9 mouse cellular contexts compared by ENCODE assay signal in the genomic region with DNA sequence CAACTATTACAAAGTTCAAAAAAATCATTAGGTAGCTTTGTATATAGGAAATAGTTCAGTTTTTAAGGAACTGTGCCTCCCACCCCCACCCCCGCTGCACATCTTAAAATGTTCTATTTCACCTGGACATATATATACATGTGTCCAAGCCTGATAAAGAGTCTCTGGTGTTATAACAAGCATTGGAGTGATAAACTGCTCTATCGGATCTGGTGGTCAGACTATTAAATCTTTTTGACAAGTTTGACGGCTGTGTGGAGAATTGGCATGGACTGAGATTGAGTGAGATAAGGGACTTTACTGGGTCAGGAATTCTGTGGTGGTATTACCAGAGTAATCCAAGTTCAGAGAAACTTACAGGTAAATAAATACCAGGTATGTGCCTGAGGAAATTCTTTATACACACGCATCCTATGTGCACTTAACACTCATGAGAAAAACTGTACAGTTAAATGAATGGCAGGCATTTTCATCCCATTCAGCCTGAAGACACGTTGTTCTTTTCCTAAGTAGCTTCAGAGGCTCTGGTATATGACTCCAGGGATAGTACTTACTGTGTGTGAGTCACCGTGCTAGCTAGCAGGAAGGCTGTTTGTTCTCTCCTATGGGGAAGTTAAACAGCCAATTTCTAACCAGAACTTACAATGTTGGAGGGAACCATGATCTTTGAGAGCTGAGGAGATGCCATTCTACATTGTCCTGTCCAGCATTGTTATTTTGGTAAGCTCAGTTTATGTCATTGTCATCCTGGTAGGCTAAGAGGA. TPM values are rescaled to one million over a fixed set of nuclear protein-coding genes. Genes with fewer than 3 reads are reported as not detected.
DNase-seq lines count a peak whose midpoint lies in the region; ATAC-seq and TF ChIP-seq lines count a peak whose summit lies in the region.
"Had no signal": no experiment of that assay in that cellular context is flagged by ENCODE, and none has a peak within 500 bp of the region (broad histone marks: within the 10 kb centered on the region; RNA-seq: fewer than 3 reads in every experiment).

No protein-coding gene starts in this region.

- peak overlapping the region; percentile 99; the same call in 1 of the 2 replicates for H3K9ac ChIP-seq in intestine, embryonic 15.5 days

- H3K9me3 ChIP-seq in intestine, embryonic 15.5 days: no peaks in the 10 kb centered on the region

- no peak for ATAC-seq in intestine, embryonic 15.5 days

- WGBS in intestine, embryonic 15.5 days: 34% methylated on average over 6 of the region's 6 CpGs

- H3K36me3 ChIP-seq in intestine, embryonic 15.5 days: no peaks in the 10 kb centered on the region
- H3K36me3 ChIP-seq in myocyte (ENCODE audit: control insufficient read depth, insufficient read depth): no peaks in the 10 kb centered on the region

- TF ChIP-seq POLR2A in cortical plate, adult 2 months (IDR thresholded peaks at IDR 0.05; ENCODE audit: extremely low read depth, insufficient read depth, low read length): no peak
- no peak for TF ChIP-seq POLR2A in myocyte (IDR thresholded peaks at IDR 0.05; ENCODE audit: insufficient read length, low read depth)

- H3K27me3 ChIP-seq in intestine, embryonic 15.5 days (replicated peaks): no peaks in the 10 kb centered on the region
- H3K27me3 ChIP-seq in myocyte (ENCODE audit: control insufficient read depth, insufficient read depth, insufficient read length): peaks cover 3% of the 10 kb centered on the region

- no peak for DNase-seq in layer of hippocampus, adult 2 months (ENCODE audit: low spot score in 2 of 2)
- no peak for DNase-seq in layer of hippocampus, adult 11-12 months (ENCODE audit: low spot score)
- no peak for DNase-seq in gastrocnemius, postnatal 10 days
- DNase-seq in adrenal gland, postnatal 25 days: no peak
- no peak for DNase-seq in ovary, adult 18-20 months (ENCODE audit: low spot score)

- peak overlapping the region; percentile 52 for H3K4me2 ChIP-seq in intestine, embryonic 15.5 days (replicated peaks)
- H3K4me2 ChIP-seq in myocyte (ENCODE audit: low read depth): peak overlapping the region; percentile 95

- H3K4me1 ChIP-seq in cortical plate, adult 2 months (ENCODE audit: control insufficient read depth, insufficient read depth, low read length): peaks cover 6% of the 10 kb centered on the region
- H3K4me1 ChIP-seq in intestine, embryonic 15.5 days (replicated peaks): peaks cover 17% of the 10 kb centered on the region

- H3ac ChIP-seq in myocyte (ENCODE audit: control insufficient read depth, insufficient read length): peak overlapping the region; percentile 75

- no peak for TF ChIP-seq CTCF in layer of hippocampus, adult 2 months (conservative IDR thresholded peaks at IDR 0.05)
- TF ChIP-seq CTCF in cortical plate, adult 2 months (IDR thresholded peaks at IDR 0.05; ENCODE audit: extremely low read depth, insufficient read depth, low read length): no peak

- peak overlapping the region; percentile 68 for H3K4me3 ChIP-seq in layer of hippocampus, adult 2 months
- H3K4me3 ChIP-seq in cortical plate, adult 2 months (ENCODE audit: insufficient read depth, low read length): peak overlapping the region; percentile 56; the same call in 1 of the 2 replicates
- peak overlapping the region; percentile 98 for H3K4me3 ChIP-seq in intestine, embryonic 15.5 days (replicated peaks)
- H3K4me3 ChIP-seq in myocyte: peak overlapping the region; percentile 79

- peaks cover 62% of the 10 kb centered on the region for H3K79me2 ChIP-seq in myocyte (ENCODE audit: control insufficient read depth, insufficient read depth)

- H3K27ac ChIP-seq in layer of hippocampus, adult 2 months: no peak overlapping the region
- no peak overlapping the region for H3K27ac ChIP-seq in cortical plate, adult 2 months (ENCODE audit: insufficient read depth, low read length)
- H3K27ac ChIP-seq in intestine, embryonic 15.5 days: peak overlapping the region; percentile 6; the same call in 1 of the 2 replicates

TF ChIP-seq in myocyte, 11 proteins besides CTCF, POLR2A, EP300 and RAD21:
- TF ChIP-seq TCF12 (IDR thresholded peaks at IDR 0.05; ENCODE audit: insufficient read depth, poor library complexity, severe bottlenecking): no peak
- no peak for TF ChIP-seq E2F4 (IDR thresholded peaks at IDR 0.05; ENCODE audit: insufficient read depth)
- TF ChIP-seq MYOG (IDR thresholded peaks at IDR 0.05; ENCODE audit: control insufficient read depth in 1 of 3, insufficient read depth in 1 of 3, insufficient read length in 2 of 3, low read depth in 2 of 3): no peak
- no peak for TF ChIP-seq MAX (IDR thresholded peaks at IDR 0.05; ENCODE audit: low read depth)
- TF ChIP-seq REST (IDR thresholded peaks at IDR 0.05; ENCODE audit: insufficient read depth, insufficient read length): no peak
- no peak for TF ChIP-seq TCF3 (IDR thresholded peaks at IDR 0.05; ENCODE audit: insufficient read length, low read depth)
- no peak for TF ChIP-seq POLR2AphosphoS2 (IDR thresholded peaks at IDR 0.05; ENCODE audit: insufficient read length, low read depth)
- TF ChIP-seq SRF (IDR thresholded peaks at IDR 0.05; ENCODE audit: control insufficient read depth, insufficient read length, low read depth): no peak
- TF ChIP-seq MYOD1 (IDR thresholded peaks at IDR 0.05; ENCODE audit: control insufficient read depth in 1 of 3, insufficient read length in 2 of 3, low read depth in 2 of 3): no peak
- TF ChIP-seq CEBPB (IDR thresholded peaks at IDR 0.05; ENCODE audit: insufficient read depth, poor library complexity, severe bottlenecking): no peak
- TF ChIP-seq USF1 (IDR thresholded peaks at IDR 0.05; ENCODE audit: low read depth): no peak
TF ChIP-seq in myocyte: peak in this region for 0.

RNA-seq across cellular contexts. Expression of a gene that starts 1.4 kb away (rescaled TPM):
- 10 to 100 TPM; 93.9 to 98.1 TPM for total RNA-seq in layer of hippocampus, adult 2 months (2021)
- polyA plus RNA-seq in cortical plate, adult 2 months (2012; rRNA removed): 53.3 and 56.2 TPM in 2 replicates
- polyA plus RNA-seq in intestine, embryonic 15.5 days (2015; fragmentation: Nextera tagmentation; extraction: Ambion mirVana): 50.1 and 55.8 TPM in 2 replicates
- 20.6 TPM for polyA plus RNA-seq in myocyte (2012; fragmentation: generic; extraction: Trizol)
- total RNA-seq in gastrocnemius, postnatal 10 days (2021): 10 to 100 TPM; 39.7 to 40.4 TPM
- 51.5 and 55.6 TPM in 2 replicates for total RNA-seq in adrenal gland, postnatal 25 days (2021)

RNA-seq across cellular contexts. Expression of a gene that starts 44.3 kb away (rescaled TPM):
- total RNA-seq in layer of hippocampus, adult 2 months (2021): 10 to 100 TPM; 14.1 to 16.8 TPM
- 13.1 and 15.1 TPM in 2 replicates for polyA plus RNA-seq in cortical plate, adult 2 months (2012; rRNA removed)
- 74.7 and 81.2 TPM in 2 replicates for polyA plus RNA-seq in intestine, embryonic 15.5 days (2015; fragmentation: Nextera tagmentation; extraction: Ambion mirVana)
- 22.4 TPM for polyA plus RNA-seq in myocyte (2012; fragmentation: generic; extraction: Trizol)
- 10 to 100 TPM; 34.5 to 35.0 TPM for total RNA-seq in gastrocnemius, postnatal 10 days (2021)
- total RNA-seq in adrenal gland, postnatal 25 days (2021): 53.2 and 61.0 TPM in 2 replicates

RNA-seq across cellular contexts. Expression of a gene that starts 51.7 kb away (rescaled TPM):
- not detected for total RNA-seq in layer of hippocampus, adult 2 months (2021)
- 0.06 TPM in 1 of 2 replicates, not detected in the other for polyA plus RNA-seq in cortical plate, adult 2 months (2012; rRNA removed)
- polyA plus RNA-seq in intestine, embryonic 15.5 days (2015; fragmentation: Nextera tagmentation; extraction: Ambion mirVana): 0.11 TPM in 1 of 2 replicates, not detected in the other
- polyA plus RNA-seq in myocyte (2012; fragmentation: generic; extraction: Trizol): not detected
- not detected for total RNA-seq in gastrocnemius, postnatal 10 days (2021)
- not detected in 2 replicates for total RNA-seq in adrenal gland, postnatal 25 days (2021)
- polyA plus RNA-seq: brain, embryonic 14.5 days had no signal
